Mouse (Mus musculus) cerebellum, adult 9-11 months (tissue): ENCODE measurements at regions not wholly inside any gene's neighbourhood (a gene's known extent, or its start where the extent isn't known, plus 50 kb on each side); places are given as distances from the start of the nearest gene placed in this dataset.

Experiments
- DNase-seq: peaks from one replicate; pipeline ENCODE4 v3.0.0; 2022

DNA sequence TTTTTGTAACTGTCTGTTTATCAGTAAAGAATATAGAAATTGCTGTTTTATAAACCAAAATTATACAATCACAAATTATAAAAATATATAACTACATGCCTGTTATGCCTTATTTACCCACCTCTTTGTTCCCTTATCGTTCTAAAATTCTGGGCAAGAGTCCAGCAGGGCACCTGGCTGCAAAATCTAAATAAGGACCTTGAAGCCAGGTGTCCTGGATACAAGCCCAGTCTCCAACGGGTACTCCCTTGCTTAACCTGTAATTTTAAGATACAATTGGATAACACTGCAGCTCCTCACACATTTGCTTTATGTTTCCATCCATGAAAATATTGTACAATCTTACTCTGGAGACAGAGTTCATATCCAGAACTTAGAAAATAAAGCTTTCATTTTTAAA is 635.8 kb downstream of the Ube2dnl2 start:
- DNase-seq = peak; percentile 2

DNA sequence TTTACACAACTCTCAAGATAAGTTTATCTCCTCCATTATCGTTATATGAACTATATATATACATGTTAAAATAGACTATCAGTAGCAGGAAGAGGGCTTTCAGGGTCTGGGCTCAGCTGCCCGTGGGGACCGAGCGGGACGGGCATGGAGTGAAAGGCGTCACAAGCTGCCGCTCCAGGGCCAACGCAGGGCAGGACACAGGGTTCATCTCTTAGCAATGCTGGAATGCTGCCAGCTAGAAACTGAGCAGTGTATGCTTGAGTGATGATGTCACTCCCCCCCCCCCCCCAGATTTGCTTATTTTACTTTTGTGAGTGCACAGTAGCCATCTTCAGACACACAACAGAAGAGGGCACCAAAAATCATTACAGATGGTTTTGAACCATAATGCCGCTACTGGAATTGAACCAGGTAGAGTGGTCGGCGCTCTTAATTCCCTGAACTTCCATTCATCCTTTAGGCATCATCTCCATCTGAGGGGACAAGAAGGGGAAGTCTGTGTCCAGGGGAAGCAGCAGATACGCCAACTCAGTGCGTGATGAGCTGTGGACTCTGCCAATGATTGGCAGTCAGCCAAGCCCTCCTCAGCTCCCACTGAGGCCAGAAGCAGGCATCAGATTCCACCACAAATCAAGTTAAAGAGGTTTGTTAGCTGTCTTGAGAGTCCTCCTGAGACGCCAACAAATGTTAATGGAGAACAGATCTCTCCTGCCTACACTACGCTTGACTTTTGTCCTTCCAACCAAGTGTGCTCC is 678.9 kb downstream of the Ube2dnl2 start:
- no peak for DNase-seq
